Mouse (Mus musculus) midbrain, postnatal 0 days (tissue): ENCODE results near the gene Pde4a. TPM values are rescaled to one million over a fixed set of nuclear protein-coding genes. Genes with fewer than 3 reads are reported as not detected.
A peak's percentile ranks its signal among the peaks of the same experiment; 100 is the strongest.
"Not testable (repeated sequence)": the region's sequence is repeated elsewhere in the genome, so short reads cannot be mapped to it uniquely, and the experiment has no call there.

Experiments
- ATAC-seq: fragments of 200-750 bp; cut with Nextera tagmentation; 2 replicates; pipeline ENCODE4 v1.8.0; 2017; ENCODE audit warnings: moderate number of reproducible peaks, mild to moderate bottlenecking, moderate TSS enrichment, moderate library complexity; ENCODE audit not compliant: low FRiP score
- DNase-seq: peaks from one replicate; pipeline ENCODE4 v3.0.0-alpha.2; 2015; ENCODE audit warnings: low spot score
- H3K27ac ChIP-seq: fragments of 300-500 bp; sonication (generic); 2 replicates; pipeline ENCODE4 v1.5.1; 2014; ENCODE audit warnings: low read depth, mild to moderate bottlenecking, low read length, mixed read lengths
- H3K27me3 ChIP-seq: fragments of 300-500 bp; sonication (generic); 2 replicates; pipeline ENCODE4 v1.6.1; 2014; ENCODE audit warnings: low read length, control low read depth, mixed read lengths; ENCODE audit not compliant: insufficient read depth
- H3K36me3 ChIP-seq: fragments of 300-500 bp; sonication (generic); 2 replicates; pipeline ENCODE4 v1.6.1; 2014; ENCODE audit warnings: low read length, control low read depth, mixed read lengths; ENCODE audit not compliant: insufficient read depth
- H3K4me1 ChIP-seq: fragments of 300-500 bp; sonication (generic); 2 replicates; pipeline ENCODE4 v1.6.1; 2014; ENCODE audit warnings: mild to moderate bottlenecking, control low read depth, antibody characterized with exemption, low read length, mixed read lengths; ENCODE audit not compliant: insufficient read depth
- H3K4me2 ChIP-seq: fragments of 300-500 bp; sonication (generic); 2 replicates; pipeline ENCODE4 v1.6.1; 2014; ENCODE audit warnings: low read depth, mild to moderate bottlenecking, low read length, mixed read lengths; ENCODE audit not compliant: poor library complexity, severe bottlenecking
- H3K4me3 ChIP-seq: fragments of 300-500 bp; sonication (generic); 2 replicates; pipeline ENCODE4 v1.5.1; 2014; ENCODE audit warnings: low read depth, mild to moderate bottlenecking, low read length, moderate library complexity
- H3K9ac ChIP-seq: fragments of 300-500 bp; sonication (generic); replicated peaks from 2 replicates; pipeline ENCODE4 v1.6.1; 2014; ENCODE audit warnings: mild to moderate bottlenecking, low read length, moderate library complexity, mixed read lengths; ENCODE audit not compliant: poor library complexity, severe bottlenecking
- H3K9me3 ChIP-seq: fragments of 300-500 bp; sonication (generic); 2 replicates; pipeline ENCODE4 v1.6.1; 2016; ENCODE audit warnings: low read length, control low read depth
- CTCF ChIP-seq: IDR thresholded peaks from 2 replicates; pipeline ENCODE4 v1.5.1; 2016; ENCODE audit warnings: antibody characterized with exemption, mild to moderate bottlenecking
- WGBS: fragments of 180-500 bp; shearing (Covaris S2); extraction: QIAGEN DNeasy Blood & Tissue Kit; methylation state at CpG from one replicate; pipeline ENCODE4 v1.1.7; 2014; 5-methylcytosine and 5-hydroxymethylcytosine counted together
- polyA plus RNA-seq: library from polyadenylated mRNA; unstranded; fragments of >200 nt; fragmentation: Nextera tagmentation; extraction: Ambion mirVana; gene quantifications from 2 replicates; pipeline ENCODE4 v1.2.1, GENCODE M21; 2015
- total RNA-seq: library from RNA; depleted of rRNA; stranded (reverse); fragments of >200 nt; gene quantifications from 2 replicates; pipeline ENCODE4 v1.2.3, GENCODE M21; 2014

Gene Pde4a
- total and polyA plus RNA-seq, 2 experiments from 2014 or later, result 46.5 to 59.8 TPM

DNA sequence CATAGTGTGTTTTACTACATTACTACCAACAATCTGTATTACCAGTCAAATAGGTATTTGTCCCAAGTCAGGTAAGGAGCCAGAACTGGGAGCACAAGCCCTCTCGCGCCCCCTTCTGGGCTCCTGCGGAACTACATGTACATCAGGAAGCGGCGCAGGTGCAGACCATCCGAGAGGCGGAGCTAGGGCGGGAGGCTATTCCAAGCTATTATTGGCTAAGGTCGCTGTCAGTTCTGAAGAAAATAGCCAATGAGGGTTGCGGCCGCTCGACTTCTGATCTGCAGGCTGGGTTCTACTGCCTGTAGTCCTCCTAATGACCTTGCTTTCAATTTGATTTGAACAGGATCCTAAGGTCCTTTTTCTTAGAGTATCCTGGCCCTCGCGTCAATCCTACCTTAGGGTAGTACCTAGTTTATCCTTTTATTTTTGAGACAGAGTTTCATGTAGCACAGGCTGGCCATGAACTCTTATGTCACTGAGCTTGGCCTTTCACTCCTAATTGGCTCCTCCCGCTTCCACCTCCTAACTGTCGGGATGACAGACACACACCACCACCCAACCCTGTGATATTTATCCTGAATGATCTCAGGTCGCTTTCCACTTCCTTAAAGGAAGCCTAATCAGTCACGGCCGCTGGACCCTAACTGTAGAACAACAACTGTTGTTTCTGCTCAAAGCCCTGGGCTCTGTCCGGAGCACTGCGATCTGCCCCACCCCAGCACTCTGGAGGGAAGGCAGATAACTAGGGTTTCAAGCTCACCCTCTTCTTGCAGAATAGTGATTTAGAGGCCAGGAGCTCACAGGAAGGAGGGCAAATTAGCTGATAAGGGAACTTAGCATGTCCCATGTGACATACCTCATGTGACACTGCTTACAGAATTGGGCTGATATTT, 55.2 kb downstream of the Pde4a start:
- WGBS, result 17% methylated on average over 21 of the region's 21 CpGs
- no peaks in the 10 kb centered on the region; the same call in 1 of the 2 replicates for H3K4me1 ChIP-seq
- DNase-seq (peak; percentile 96), ATAC-seq (peak; percentile 85)
- no peak overlapping the region for H3K27ac ChIP-seq
- H3K4me3 ChIP-seq, result peak overlapping the region; percentile 18; the same call in 1 of the 2 replicates
- no peaks in the 10 kb centered on the region for H3K27me3 ChIP-seq
- TF ChIP-seq CTCF, result peak; percentile 96
- peak overlapping the region; percentile 35 for H3K4me2 ChIP-seq
- H3K9me3 ChIP-seq, result no peaks in the 10 kb centered on the region
- H3K9ac ChIP-seq, result no peak overlapping the region
- no peaks in the 10 kb centered on the region for H3K36me3 ChIP-seq

DNA sequence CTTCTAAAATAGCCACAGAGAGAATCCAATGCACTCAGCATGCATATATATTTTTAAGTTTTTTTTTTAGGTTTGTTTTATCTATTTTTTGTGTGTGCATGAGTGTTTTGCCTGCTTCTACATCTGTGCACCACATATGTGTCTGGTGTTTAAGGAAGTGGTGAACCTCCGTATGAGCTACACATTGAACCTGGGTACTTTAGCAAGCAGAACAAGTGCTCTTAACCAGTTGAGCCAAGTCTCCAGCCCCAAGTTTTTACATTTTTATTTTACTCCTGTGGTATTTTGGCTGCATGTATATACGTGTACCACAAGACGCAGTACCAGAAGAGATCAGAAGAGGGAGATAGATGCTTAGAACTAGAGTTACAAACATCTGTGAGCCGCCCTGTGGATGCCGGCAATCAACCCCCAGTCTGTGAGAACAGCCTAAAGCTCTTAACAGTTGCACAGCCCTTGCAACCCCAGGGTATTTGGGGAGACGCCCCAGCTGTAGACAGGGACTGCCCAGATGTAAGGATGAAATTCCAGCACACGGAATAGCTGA, 55.9 kb downstream of the Pde4a start:
- TF ChIP-seq CTCF, result peak; percentile 69
- H3K27ac ChIP-seq, result no peak overlapping the region
- H3K4me2 ChIP-seq, result no peak overlapping the region
- H3K4me1 ChIP-seq, result no peaks in the 10 kb centered on the region; the same call in 1 of the 2 replicates
- ATAC-seq, result no peak
- peak; percentile 78 for DNase-seq
- WGBS, result 22% methylated on average over 7 of the region's 7 CpGs
- H3K4me3 ChIP-seq, result no peak overlapping the region
- no peaks in the 10 kb centered on the region for H3K27me3 ChIP-seq
- no peaks in the 10 kb centered on the region for H3K9me3 ChIP-seq
- no peaks in the 10 kb centered on the region for H3K36me3 ChIP-seq
- no peak overlapping the region for H3K9ac ChIP-seq

DNA sequence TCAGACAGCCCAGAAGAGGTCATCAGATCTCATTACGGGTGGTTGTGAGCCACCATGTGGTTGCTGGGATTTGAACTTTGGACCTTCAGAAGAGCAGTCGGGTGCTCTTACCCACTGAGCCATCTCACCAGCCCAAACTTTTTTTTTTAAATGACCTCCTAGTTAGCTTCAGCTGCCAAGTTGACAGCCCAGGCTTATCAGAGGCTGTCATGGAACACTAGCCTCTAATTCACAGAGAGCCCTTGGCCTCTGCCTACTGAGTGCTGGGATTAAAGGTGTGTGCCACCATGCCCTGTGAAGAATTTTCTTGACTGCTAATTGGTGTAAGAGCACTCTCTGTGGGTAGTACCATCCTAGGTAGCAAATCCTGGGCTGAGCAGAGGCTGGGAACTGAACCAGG, 58.0 kb downstream of the Pde4a start:
- H3K27me3 ChIP-seq, H3K9me3 ChIP-seq, ATAC-seq: not testable (repeated sequence)

DNA sequence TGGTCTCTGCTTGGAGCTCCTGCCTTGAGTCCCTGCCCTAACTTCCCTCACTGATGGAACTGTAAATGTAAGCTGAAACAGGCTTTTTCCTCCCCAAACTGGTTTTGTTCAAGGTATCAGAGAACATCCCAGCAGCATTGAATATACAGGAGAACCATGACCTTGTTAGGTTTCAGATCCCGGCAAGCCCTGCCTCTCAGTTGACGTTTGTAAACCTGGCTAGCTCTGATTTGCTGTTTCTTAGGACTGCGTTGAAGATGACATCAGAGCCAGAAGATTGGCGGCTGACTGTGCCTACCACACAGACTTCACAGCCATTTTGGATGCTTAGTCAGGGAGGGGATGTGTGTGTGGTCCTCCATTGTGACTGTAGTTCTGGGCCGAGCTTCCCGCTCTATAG, 58.4 kb downstream of the Pde4a start:
- Histone ChIP-seq H3K9me3 (no peaks in the 10 kb centered on the region), H3K36me3 (no peaks in the 10 kb centered on the region), H3K27me3 (no peaks in the 10 kb centered on the region), H3K27ac (no peak overlapping the region), H3K4me3 (no peak overlapping the region), H3K4me1 (peaks cover 2% of the 10 kb centered on the region; the same call in 1 of the 2 replicates), H3K4me2 (no peak overlapping the region), H3K9ac (no peak overlapping the region)
- TF ChIP-seq CTCF, result no peak
- no peak for DNase-seq
- 91% methylated on average over 6 of the region's 6 CpGs for WGBS
- no peak for ATAC-seq

More for the DNA sequence above, 58.0 kb downstream of the Pde4a start:
- WGBS, result 100% methylated on average over 1 of the region's 2 CpGs
- H3K36me3 ChIP-seq, H3K4me2 ChIP-seq, H3K4me1 ChIP-seq, H3K4me3 ChIP-seq, H3K9ac ChIP-seq, DNase-seq, H3K27ac ChIP-seq: not testable (repeated sequence)

DNA sequence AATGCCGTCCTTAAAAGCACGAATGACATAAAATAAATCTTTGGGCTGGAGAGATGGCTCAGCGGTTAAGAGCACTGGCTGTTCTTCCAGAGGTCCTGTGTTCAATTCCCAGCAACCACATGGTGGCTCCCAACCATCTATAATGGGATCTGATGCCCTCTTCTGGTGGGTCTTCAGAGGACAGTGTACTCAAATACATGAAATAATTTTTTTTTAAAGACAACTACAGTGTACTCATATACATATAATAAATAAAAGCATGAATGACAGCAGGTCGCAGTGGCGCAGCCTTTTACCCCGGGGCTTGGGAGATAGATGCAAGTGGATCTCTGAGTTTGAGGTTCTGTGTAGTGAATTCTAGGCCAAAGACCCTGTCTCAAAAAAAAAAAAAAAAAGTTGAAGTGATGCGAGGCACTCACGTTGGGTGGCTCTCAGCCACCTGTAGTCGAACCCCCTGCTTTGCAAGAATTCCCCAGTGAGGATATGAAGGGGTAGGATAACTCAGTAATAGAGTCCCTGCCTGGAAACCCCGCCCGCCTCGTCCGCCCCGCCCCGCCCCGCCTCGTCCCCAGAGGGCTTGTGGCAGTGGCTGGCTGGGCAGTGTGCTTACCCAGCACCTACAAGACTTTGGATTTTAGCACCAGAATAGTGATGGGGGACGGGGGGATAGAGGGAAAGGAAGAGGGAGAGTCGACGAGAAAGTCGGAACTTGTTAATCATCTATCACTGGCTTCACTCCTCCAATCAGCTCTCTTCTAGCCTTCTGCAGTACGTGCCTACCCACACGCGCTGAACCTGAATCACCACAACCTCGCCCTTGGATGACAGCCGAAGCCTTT, 59.3 kb downstream of the Pde4a start:
- Histone ChIP-seq H3K27me3 (no peaks in the 10 kb centered on the region), H3K36me3 (peaks cover 5% of the 10 kb centered on the region; the same call in 1 of the 2 replicates), H3K4me3 (no peak overlapping the region), H3K27ac (no peak overlapping the region), H3K9ac (no peak overlapping the region), H3K4me2 (peak overlapping the region; percentile 33), H3K4me1 (peaks cover 2% of the 10 kb centered on the region; the same call in 1 of the 2 replicates), H3K9me3 (no peaks in the 10 kb centered on the region)
- DNase-seq (peak; percentile 18), ATAC-seq (no peak)
- peak; percentile 17; the same call in 1 of the 2 replicates for TF ChIP-seq CTCF
- 25% methylated on average over 26 of the region's 26 CpGs for WGBS
